Mouse (Mus musculus) gonadal fat pad, adult 2 months (tissue): ENCODE data around the gene Hirip3. TPM values are rescaled to one million over a fixed set of nuclear protein-coding genes. Genes with fewer than 3 reads are reported as not detected.
"Not testable (repeated sequence)": the region's sequence is repeated elsewhere in the genome, so short reads cannot be mapped to it uniquely, and the experiment has no call there.

Experiments
- DNase-seq: peaks from one replicate; pipeline ENCODE4 v3.0.0-alpha.2; 2012; ENCODE audit warnings: low read depth
- polyA plus RNA-seq: library from polyadenylated mRNA; depleted of rRNA; stranded (reverse); fragments of >200 nt; gene quantifications from 2 replicates; pipeline ENCODE4 v1.2.3, GENCODE M21; 2012

Gene Hirip3
- polyA plus RNA-seq, 1 experiment = 3.2 TPM

GRCm38 (mm10) chr7:126855641-126856040 is 6.1 kb upstream of the Hirip3 start:
- DNase-seq = no peak

GRCm38 (mm10) chr7:126856741-126857420 is 4.9 kb upstream of the Hirip3 start:
- no peak for DNase-seq

DNA sequence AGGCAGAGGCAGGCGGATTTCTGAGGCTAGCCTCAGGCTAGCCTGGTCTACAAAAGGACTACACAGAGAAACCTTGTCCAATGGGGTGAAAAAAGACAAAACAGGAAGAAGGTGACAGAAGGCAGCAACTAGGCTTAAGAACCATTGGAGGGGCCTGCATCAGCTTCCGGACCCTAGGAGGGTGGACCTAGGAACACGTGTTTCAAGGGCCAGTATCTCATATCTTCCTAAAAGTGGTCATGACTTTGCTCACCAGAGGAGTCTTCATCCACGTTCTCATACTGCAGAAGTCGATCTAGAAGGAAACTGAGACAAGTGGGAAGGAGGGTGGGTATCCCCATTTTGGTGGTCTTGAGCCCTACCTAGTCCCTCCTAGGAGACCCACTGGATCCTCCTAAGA is 785 bp upstream of the Hirip3 start:
- DNase-seq = no peak

- DNase-seq = peak; percentile 41
These were observed 494 bp downstream of the Hirip3 start, which contains the start of gene Ino80e for GRCm38 (mm10) chr7:126862147-126862784. Gene Ino80e, minus strand, starts transcription at chr7:126862377.

DNA sequence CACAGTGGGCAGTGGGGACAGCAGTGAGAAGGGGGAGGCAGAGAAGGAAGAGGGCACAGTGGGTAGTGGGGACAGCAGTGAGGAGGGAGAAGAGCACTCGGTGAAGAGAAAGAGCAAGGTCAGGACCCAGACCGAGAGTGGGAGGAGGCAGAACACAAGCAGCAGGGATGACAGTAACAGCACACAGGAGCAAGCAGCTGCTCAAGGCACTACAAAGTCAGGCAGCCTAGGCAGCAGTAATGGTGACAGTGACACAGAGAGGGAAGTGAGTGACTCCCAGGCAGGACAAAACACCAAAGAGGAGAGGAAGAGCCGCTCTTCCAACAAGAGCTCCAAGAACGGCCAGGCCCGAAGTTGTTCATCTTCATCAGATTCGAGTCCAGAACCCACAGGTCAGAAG is 2.0 kb downstream of the Hirip3 start:
- DNase-seq = no peak

DNA sequence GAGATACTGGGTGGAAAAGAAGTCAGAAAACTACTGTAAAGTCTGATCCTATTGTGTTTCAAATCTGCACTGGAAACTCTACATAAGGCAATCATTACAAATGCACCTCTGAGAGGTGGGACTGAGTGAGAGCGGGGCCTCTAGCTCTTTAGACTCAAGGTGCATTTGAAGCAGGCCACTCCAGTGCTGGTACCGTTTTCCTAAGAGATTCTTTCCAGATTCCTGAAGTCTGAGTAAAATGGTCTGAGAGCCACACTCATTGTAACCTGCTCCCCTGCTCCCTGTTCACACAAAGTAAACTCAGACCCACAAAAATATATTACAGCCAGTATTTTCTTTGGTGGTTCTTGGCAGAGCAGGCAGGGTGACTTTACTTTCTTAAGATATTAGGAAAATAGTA is 5.8 kb downstream of the Hirip3 start:
- DNase-seq = no peak

DNA sequence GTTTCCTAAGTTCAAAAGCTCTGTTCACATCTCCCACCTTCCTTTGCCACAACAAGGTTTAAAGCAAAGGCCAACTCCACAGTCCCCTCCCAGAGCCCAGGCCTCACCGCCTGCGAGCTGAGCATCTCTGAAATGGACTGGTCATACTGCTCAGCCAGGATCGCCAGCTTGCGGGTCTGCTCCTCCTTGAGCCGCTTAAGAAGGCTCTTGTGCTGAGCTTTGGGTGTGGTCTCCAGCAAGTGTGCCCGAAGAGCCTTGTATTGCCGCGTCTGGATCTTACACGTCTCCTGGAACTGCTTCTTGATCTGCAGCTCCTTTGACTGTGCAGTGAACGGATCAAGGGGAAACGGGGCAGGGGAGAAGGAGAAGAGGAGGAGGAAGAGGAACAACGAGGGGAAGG is 6.2 kb downstream of the Hirip3 start:
- DNase-seq = no peak

DNA sequence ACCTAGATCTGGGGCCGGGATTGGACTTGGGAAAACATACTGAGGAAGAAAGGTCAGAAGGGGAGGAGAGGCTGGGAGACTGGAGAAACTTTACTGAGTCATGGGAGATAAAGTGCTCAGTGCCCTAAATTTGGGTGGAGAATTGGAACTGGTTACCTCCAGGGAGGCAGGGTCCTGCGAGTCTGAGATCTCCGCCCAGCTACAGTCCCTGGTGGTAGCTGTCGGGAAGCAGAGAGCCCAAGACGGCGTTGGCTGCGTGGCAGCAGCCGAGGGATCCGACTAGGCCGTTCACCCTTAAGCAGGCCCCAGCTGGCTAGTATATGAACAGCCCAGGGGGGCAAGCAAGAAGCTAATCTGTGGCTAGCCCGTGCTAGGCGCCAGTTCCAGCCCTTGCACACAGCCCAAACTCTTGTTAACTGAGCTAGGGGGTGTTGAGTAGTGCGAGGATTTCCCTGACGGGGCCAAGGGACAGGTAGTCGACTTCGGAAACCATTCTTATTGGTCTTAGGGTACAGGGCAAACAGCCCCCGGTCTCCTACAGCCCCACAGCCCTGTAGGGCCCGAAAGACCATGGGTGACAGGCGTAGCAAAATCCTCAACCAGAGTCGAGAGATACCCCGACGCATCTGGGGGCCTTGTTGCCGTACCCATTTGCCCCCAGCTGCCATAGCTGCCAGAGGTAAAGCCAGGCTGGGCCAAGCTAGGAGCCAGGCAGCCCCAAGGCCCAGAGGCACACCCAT is 8.2 kb downstream of the Hirip3 start:
- DNase-seq = no peak

DNA sequence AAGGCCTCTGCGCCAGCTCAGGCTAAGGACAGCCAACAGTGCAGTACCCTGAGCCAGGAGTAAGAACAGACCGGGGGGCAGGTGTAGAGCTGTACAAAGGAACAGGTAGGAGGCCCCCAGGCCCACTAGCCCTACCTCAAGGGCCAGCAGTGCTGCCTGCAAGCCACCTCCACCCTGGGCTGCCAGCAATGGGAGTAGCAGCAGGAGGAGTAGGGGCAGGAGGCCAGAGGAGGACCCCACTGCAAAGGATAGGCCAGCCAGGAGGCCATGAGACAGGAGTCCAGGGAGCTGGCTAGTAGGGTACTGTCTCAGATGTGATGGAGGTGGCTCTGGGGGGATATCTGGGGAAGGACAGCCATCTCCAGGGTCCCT is 8.7 kb downstream of the Hirip3 start:
- no peak for DNase-seq

GRCm38 (mm10) chr7:126877239-126877638 is 15.5 kb downstream of the Hirip3 start:
- no peak for DNase-seq

- DNase-seq = no peak
These were observed 19.3 kb downstream of the Hirip3 start for GRCm38 (mm10) chr7:126881040-126881439.

- DNase-seq = no peak
These were observed 22.0 kb downstream of the Hirip3 start for GRCm38 (mm10) chr7:126883731-126884181.

- peak; percentile 58 for DNase-seq
These were observed 22.8 kb downstream of the Hirip3 start, which contains the start of gene Taok2 for GRCm38 (mm10) chr7:126884286-126885164. Gene Taok2, minus strand, starts transcription at chr7:126884703.

DNA sequence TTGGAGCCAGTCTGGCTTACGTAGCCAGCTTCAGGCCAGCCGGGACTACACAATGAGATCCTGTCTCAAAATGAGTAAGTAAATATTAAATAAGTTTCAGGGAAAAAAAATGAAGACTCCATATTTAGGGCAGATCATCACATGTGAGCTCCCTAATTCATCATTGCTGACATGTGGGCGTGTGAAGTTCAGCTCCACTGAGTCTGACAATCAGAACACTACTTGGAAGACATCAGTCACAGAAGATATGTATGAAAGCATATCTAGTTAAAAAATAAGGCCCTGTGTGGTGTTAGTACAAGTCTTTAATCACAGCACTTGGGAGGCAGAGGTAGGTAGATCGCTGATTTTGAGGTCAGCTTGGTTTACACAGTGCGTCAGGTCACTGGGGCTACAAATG is 25.5 kb downstream of the Hirip3 start:
- DNase-seq = no peak

DNA sequence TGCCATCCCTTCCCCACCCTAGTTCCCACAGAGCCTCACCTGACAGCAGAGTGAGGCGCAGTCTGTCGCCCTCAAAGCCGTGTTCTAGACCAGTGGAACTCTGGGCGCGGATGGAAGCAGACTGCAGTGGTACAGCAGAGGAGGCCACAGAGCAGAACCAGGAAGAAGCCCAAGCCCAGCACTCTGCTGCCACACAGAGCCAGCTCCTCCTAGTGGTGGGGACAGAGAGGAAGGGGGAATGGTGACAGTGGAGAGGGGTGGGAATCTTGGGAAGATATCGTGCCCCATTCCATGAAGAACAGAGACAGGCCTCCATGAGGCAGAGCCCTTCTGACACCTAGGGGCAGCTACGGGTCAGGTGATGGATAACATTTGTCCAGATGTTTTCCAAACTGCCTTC is 27.1 kb downstream of the Hirip3 start:
- no peak for DNase-seq

GRCm38 (mm10) chr7:126896912-126897311 is 35.1 kb downstream of the Hirip3 start:
- no peak for DNase-seq

- no peak for DNase-seq
These were observed 35.8 kb downstream of the Hirip3 start for GRCm38 (mm10) chr7:126897390-126898101.

GRCm38 (mm10) chr7:126898102-126898990 is 36.6 kb downstream of the Hirip3 start:
- DNase-seq = no peak

DNA sequence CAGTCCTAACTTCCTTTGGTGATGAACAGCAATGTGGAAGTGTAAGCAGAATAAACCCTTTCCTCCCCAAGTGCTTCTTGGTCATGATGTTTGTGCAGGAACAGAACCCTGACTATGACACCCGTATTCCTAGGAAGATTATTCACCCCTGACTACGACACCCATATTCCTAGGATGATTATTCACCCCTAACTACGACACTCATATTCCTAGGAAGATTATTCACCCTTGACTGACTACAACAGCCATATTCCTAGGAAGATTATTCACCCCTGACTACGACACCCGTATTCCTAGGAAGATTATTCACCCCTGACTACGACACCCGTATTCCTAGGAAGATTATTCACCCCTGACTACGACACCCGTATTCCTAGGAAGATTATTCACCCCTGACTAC is 38.0 kb downstream of the Hirip3 start:
- not testable (repeated sequence) for DNase-seq

DNA sequence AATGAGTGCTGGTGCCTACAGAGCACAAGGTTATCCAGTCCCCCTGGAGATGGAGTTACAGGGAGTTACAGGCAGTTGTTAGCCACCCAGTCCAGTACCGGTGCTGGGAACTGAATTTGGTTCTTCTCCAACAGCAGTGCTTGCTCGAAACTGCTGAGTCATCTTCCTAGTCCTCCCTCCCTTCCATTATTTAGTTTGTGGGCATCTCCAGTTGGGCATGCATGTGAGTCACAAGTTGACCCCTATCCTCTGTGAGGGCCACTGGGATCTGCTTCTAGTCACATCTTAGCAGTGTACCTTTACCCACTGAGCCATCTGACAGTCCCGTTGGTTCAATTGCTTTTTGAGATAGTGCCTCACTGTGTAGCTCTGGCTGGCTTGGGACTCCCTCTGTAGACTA is 43.8 kb downstream of the Hirip3 start:
- no peak for DNase-seq
